Mouse (Mus musculus): Measurements from ENCODE around the gene Gnat2.

- TF ChIP-seq CTCF (IDR thresholded peaks at IDR 0.05; ENCODE audit: low read depth, low read length) (no peak), POLR2AphosphoS5 (IDR thresholded peaks at IDR 0.05; ENCODE audit: insufficient replicate concordance, low read depth, low read length) (no peak), GATA1 (IDR thresholded peaks at IDR 0.05; ENCODE audit: borderline replicate concordance, low read length) (no peak), TAL1 (conservative IDR thresholded peaks at IDR 0.05; ENCODE audit: low read depth, low read length) (no peak)
Measured at GRCm38 (mm10) chr3:108083904-108084407, 8.6 kb upstream of the Gnat2 start.
